Mouse (Mus musculus): Measurements from ENCODE around the gene 4930519P11Rik.

Gene 4930519P11Rik

DNA sequence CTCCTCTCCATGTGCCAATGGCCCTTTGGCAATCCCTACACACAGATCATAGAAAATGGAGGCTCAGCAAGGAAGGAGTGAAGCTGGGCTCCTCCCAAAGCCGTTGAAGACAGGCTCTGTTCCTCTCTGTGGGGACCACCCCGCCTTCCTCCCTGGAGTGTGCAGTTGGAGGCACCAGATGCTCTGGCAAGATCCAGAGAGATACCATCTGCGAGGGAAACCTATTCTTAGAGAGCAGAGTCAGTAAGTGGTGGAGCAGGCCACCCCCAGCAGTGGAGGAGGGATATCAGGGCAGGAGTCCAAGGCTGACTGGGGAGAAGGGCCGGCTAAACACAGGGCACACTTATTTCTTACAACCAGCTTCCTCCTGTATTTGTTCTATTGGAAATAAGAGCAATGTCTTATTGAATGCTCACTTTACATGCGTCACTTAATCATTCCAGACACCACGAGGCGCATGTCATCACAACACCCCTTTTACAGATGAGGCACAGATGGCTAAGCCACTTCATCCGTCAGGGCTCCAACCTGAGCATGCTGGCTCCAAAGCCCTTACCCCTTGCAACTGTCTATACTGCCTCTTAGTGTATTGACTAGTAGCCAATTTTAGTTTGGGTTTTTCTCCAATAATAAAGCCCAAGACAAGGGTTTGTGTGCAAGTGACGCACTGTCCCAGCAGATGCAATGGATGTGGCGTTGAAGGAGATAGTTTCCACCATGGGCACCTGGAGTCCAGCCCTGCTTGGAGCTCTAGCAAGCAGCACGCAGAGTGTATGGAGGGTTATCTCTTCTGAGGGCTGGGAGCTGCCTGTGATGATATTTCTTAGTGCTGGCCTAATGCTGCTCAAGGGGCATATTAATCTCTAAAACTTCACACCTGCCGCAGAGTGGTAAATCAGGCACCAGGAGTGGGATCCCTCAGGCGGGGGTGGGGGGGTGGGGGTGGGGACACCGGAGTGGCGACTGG is 29.0 kb downstream of the 4930519P11Rik start:
- DNase-seq (ENCODE audit: low spot score) = peak; percentile 90

DNA sequence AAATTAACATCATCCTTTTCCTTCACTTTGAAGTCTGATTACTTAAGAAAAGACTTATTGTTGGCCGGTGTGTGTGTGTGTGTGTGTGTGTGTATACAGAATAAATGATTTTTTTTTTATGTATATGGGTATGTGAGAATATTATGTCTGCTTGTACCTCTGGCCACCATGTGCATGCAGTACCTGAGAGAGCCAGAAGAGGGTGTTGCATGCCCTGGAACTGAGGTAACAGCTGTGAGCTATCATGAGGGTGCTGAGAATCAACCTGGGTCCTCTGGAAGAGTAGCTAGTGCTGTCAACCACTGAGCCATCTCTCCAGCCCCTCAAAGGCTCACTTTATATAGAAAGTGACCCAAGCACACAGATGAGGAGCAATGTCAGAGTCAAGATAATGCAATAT is 31.8 kb downstream of the 4930519P11Rik start:
- DNase-seq (ENCODE audit: low spot score) = no peak

DNA sequence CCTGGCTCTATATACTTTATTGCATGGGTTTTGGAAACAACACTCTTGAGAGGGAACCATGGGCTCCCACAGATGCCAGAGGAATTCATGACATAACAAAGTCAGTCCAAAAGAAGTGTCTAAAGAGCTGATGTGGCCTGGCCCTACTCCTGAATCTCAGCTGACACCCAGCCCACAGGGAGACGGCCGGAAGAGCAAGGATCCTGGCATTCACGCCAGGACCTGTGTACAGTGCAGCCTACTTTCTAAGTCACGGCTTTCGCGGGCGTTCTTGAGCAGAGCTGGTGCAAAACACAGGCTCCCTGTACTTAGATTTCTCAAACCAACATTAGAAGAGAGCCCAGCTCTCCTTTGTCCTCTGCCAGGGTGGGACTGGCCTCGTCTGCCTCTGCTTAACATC is 32.7 kb downstream of the 4930519P11Rik start:
- no peak for DNase-seq (ENCODE audit: low spot score)

DNA sequence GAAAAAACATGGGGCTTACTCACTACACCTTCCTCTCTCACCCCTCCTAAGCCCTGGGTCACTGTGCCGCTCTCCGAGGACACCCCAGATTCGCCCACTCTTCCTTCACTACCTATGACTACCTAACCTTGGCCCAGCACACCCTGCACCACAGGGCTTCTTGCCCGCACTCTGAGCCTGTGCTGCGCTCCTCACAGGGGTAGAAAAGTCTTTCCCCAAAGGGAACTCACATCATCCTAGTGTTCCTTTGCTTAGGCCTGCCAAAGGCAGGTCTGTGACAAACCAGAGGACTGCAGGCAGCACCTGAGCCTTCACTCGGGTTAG is 35.5 kb downstream of the 4930519P11Rik start:
- no peak for DNase-seq (ENCODE audit: low spot score)

DNA sequence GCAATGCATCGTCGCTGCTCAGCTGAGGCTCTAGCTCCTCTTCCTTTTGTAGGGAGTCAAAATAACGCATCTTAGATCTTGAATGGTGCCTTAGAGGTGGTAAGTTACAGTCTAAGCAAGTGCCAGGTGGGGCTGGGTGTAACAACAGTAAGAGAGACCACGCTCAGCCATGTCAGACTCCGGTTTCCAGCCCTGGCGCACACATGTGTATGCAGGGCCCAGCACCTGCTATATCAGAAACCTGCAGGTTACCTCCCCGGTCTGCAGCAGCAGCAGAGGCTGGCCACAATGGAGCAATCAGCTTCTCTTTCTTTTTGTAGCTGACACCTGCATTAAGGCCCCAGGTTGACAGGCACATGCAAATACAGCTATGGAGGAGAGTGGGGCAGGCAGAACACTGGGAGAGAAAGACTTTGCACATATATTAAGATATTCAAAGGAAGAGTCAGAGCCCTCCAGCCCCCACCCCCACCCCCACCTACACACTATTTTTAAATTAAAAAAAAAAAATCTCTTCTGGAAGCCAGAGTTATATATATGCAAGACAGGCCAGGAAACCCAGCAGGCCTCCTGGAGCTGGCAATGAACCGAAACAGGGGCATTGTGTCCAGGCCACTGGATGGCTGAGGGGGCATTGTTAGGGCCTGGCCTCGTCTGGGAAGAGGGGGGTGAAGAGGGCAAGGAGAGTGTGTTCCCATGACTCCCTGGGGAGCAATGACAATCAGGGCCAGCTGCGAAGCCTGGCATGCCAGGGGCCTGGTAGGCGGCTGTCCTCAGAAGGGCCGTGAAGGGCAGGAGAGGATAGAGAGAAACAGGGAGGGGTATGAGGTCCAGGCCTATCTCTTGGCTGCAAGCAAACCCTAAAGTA is 36.1 kb downstream of the 4930519P11Rik start:
- DNase-seq (ENCODE audit: low spot score) = no peak

DNA sequence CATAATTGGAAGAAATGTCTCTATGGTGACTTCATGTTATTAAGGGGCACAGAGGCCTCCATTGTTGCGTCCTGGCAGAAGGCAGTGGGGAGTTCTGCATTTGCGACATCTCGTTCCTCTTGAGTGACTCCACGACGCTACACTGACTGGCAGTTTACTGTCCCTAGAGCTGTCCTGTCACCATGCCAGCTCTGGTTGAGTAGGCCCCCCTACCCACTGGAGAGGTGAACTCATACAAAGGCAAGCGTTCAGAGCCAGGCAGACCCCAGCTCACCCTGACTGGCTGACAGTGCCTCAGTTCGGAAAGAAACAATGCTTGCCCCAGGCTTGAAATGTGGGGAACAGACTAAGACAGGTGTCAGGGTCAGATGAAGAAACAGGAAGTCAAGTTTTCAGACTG is 39.0 kb downstream of the 4930519P11Rik start:
- no peak for DNase-seq (ENCODE audit: low spot score)

DNA sequence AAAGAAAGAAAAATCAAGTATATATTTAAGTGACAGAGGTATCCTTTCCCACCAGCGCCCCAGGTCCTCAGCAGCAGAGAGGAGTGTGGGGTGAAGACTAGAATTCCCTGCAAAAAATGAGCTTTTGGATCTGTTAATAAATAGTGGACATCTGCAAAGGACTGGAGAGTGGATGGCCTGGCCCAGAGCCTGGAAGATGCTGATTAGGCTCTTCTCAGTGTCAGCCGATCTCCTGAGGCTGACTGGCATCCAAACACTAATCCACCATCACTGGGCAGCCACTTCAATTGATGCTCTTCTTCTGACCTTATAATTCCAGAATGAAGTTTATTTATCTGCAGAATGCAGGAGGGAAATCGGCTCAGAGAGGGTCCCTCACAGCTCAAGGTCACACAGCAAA is 40.2 kb downstream of the 4930519P11Rik start:
- DNase-seq (ENCODE audit: low spot score) = no peak

DNA sequence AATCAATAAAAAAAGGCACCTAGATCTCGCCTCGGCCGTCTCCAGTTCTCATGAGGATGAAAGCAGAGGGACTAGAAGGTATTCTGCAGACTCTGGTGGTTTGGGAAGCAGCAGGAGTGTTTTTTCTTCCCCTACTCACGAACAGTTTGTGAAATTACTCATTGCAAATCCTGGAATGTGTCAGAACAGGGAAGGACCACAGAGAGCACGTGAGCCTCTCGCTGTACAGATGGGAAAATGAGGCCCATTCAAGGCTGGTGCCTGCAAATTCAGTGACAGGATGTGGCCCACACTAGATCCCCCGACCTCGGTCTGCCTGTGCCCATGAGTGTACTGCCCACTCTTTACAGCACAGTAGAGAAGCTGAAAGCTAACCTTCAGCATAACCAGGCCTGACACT is 41.3 kb downstream of the 4930519P11Rik start:
- no peak for DNase-seq (ENCODE audit: low spot score)

DNA sequence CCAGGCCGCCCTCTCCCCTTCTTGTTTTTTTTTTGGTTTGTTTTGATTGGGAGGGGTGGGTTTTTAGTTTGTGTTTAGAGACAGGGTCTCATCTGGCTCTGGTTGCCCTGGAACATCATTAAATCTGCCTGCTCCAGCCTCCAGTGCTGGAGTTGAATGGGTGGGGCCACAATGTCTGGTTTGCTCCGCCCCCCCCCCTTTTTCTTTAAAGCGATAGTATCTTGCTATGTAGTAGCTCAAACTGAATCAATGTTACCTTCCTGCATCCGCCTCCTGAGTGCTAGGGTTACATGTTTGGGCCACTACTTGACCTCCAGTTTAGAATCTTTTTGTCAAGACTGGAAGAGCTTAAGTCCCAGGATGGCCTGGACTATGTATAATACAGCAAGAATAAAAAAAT is 42.0 kb downstream of the 4930519P11Rik start:
- no peak for DNase-seq (ENCODE audit: low spot score)

DNA sequence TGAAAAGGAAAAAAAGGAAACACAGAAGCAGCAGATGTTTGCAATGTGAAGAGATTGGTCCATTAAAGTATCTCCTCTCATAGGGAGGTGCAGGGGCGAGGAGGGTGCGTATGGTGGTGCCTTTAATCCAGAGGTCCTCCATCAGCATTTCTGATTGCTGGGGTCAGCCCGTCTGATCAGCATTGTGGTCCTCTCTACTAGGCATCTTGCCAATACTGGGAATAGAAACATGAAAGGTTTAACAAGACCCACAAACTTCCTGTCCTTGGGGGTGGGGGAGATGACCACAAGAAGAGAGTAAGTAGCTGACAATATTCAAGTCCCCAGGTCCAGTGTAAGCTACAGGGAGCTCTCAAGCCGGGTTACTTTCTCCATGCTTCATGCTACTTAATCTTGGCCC is 42.6 kb downstream of the 4930519P11Rik start:
- DNase-seq (ENCODE audit: low spot score) = no peak

DNA sequence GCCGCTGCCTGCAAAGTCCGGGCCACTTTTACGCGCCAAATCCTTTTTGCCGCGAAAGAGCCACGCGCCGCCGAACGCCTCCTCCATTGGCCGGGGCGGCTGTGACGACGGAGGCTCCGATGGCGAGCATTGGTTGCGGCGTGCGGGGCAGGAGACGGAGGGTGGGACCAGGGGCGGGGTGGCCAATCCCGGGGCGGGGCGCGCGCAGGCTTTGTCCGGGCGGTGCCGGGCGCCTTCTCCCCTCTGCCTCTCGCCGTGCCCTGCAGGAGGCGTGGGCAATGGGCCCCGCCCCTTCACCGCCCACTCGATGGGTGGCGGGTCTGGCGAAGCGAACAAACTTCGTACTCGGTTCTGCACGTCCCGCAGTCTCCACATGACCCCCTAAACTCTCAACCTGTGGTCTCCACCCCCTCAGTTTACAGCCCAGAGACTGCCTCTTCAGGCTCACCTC is 43.4 kb downstream of the 4930519P11Rik start, which contains the start of gene E2f1:
Gene E2f1, minus strand, starts transcription at position 57 of the 451 bp plus-strand sequence.
- peak; percentile 92 for DNase-seq (ENCODE audit: low spot score)

DNA sequence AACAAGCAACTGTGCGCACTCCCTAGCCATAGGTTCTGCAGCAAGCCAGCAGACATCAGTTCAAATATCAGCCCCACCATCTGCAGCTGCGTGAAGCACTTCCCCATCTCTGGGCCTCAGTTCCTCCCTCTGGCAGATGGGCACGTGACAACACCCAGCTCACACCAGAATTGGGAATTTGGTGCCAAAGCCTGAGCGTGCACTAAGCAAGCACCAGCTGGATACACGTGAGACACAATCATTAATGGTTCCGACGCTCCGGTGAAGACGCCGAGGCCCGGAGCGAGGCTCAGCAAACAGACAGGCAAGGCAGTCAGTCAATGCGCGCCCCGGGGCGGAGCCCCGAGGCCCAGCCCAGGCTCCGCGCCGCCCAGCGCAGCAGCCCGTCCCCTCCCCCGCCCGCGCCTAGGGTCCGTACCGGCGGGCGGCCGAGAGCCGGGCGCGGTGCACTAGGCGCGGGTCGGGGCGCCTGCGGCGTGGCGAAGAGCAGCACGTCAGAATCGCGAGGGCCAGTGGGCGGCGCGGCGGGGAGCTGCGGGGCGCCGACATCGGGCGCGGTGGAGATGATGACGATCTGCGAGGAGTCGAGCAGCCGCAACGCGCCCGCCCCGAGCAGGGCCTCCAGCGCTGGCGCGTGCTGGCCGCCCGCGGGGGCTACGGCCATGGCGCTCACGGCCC is 44.0 kb downstream of the 4930519P11Rik start:
- DNase-seq (ENCODE audit: low spot score) = no peak

DNA sequence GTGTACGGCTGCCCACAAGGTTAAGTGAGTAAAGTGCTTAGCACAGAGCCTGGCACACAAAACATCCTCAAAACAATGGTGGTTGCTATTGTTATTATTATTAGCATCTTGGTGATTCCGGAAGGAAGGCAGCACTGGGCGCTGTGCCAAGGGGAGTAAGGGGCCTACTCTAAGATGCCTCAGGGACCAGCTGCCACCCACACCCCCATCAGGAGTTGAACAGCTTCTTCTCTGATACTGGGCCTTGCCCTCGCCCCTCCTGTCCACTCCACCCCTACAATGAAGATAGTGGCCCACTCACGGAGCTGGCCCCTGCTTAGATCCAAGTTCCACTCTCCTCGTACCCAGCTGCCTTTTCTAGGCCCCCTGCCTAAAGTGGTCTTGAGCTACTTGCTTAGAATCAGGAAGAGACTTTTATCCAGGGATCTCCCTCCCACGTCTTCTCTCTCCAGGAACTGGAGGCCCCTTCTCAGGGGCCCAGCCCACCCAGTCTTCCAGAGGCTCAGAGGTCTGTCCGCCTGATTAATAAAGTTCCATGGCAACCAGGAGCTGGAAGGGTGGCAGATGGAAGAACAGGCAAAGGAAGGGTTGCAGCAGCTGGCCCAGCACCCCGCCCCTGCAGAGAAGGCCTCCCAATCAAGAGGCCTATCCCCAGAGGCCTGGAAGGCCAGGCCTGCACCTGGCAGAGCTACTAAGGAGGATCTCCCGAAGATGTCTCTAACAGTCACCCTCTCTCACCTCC is 44.7 kb downstream of the 4930519P11Rik start:
- no peak for DNase-seq (ENCODE audit: low spot score)

DNA sequence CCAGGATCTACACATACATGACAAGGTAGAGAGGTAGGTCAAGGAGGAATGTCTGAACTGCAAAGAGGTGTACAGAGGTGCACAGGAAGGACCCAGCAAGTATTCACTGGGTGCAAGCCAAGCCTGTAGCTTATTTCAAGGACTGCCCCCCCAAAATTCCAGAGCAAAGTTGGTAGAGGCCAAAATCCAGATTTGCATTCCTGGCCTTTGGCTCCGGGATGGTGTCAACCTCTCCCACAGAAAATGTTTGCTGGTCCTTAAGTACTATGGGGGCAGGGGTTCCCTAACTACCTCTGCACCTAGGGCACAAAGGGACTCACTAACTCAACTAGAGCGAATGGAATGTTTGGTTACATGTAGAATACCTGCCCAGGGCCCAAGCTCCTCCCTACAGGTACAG is 45.5 kb downstream of the 4930519P11Rik start:
- no peak for DNase-seq (ENCODE audit: low spot score)

DNA sequence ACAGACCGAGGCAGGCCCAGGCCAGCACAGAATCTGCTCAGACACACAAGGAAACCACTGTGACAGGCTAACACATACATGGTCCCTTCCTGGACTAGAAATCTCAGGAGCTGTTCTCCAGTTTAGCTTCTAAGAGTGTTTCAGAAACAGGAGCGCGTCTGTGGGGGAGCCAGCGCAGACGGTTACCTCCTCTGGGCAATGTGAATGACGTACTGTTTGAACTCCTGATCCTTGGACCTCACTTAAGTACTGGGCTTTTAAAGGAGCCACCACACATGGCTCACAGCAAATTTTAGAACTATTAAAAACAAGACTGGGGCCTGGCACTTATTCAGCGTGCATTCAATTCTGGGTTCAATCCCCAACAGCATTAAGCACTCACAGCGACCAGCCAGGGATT is 46.6 kb downstream of the 4930519P11Rik start:
- no peak for DNase-seq (ENCODE audit: low spot score)

DNA sequence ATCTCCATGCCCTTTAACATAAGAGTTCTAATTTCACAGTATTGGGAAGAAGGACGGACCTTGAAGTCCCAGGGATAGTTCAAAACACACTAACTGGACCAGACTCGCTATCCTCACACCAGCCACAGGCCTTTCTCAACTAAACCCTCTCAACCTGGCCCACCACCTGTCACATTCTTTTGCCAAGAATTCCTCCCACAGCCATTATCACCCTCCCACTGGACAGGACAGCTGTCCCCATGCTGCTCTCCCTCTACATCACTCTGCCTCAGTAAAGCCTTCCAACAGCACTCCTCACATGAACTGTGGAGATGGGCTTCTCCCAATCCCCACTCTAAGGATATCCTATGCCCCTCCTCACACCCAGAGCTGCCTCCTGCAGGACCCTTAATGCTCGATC is 47.7 kb downstream of the 4930519P11Rik start:
- DNase-seq (ENCODE audit: low spot score) = no peak

DNA sequence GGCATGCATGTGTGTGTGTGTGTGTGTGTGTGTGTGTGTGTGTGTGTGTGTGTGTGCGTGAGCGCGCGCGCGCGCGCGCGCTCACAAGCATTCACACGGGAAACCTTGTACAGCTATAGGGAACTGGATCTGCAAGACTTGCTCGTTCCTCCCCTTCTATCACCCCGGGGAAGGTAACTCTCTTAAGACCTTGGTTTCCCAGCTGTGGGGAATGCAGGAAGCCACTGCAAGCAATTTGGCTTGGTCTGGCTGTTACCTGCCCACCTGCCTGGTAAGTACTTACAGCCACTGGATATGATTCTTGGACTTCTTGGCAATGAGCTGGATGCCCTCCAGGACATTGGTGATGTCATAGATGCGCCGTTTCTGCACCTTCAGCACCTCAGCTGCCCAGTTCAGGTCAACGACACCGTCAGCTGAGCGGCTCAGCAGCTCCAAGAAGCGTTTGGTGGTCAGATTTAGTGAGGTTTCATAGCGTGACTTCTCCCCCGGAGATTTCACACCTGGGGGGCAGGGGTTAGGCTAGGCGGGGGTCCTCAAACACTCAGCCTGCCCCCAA is 49.5 kb downstream of the 4930519P11Rik start:
- DNase-seq (ENCODE audit: low spot score) = no peak
